Mouse (Mus musculus) forelimb bud, embryonic 11.5 days (tissue): Measurements from ENCODE around the gene Gm45713.
A peak's percentile ranks its signal among the peaks of the same experiment; 100 is the strongest.
"Not testable (repeated sequence)": the region's sequence is repeated elsewhere in the genome, so short reads cannot be mapped to it uniquely, and the experiment has no call there.

Experiments
- DNase-seq: peaks from one replicate; pipeline ENCODE4 v3.0.0-alpha.2; 2012; ENCODE audit warnings: low read depth, low spot score

The Gm45713 gene

GRCm38 (mm10) chr7:45135993-45136567 lies at the start of gene Gm45713, which contains the start of gene Flt3l:
TSS of gene Gm45713 (minus strand) at chr7:45136231.
TSS of gene Flt3l (minus strand) at chr7:45136432.
- DNase-seq, result peak; percentile 72

GRCm38 (mm10) chr7:45183672-45184071 lies 47.6 kb upstream of the Gm45713 start:
- no peak for DNase-seq

- no peak for DNase-seq
These were observed 46.6 kb upstream of the Gm45713 start for GRCm38 (mm10) chr7:45182606-45183005.

GRCm38 (mm10) chr7:45182199-45182601 lies 46.2 kb upstream of the Gm45713 start:
- peak; percentile 92 for DNase-seq

GRCm38 (mm10) chr7:45181540-45181939 lies 45.5 kb upstream of the Gm45713 start:
- DNase-seq, result no peak

- DNase-seq, result no peak
These were observed 45.0 kb upstream of the Gm45713 start, which contains the start of gene Pth2 for GRCm38 (mm10) chr7:45180896-45181477. TSS of gene Pth2 (plus strand) at chr7:45180995.

GRCm38 (mm10) chr7:45179469-45179868 lies 43.4 kb upstream of the Gm45713 start, which contains the start of gene Gfy:
TSS of gene Gfy (minus strand) at chr7:45179569.
- DNase-seq, result no peak

GRCm38 (mm10) chr7:45178550-45178949 lies 42.5 kb upstream of the Gm45713 start:
- DNase-seq, result no peak

GRCm38 (mm10) chr7:45176356-45176755 lies 40.3 kb upstream of the Gm45713 start:
- DNase-seq, result no peak

GRCm38 (mm10) chr7:45175929-45176328 lies 39.9 kb upstream of the Gm45713 start:
- DNase-seq, result no peak

- DNase-seq, result no peak
These were observed 39.4 kb upstream of the Gm45713 start for GRCm38 (mm10) chr7:45175398-45175797.

- no peak for DNase-seq
These were observed 38.7 kb upstream of the Gm45713 start for GRCm38 (mm10) chr7:45174567-45175280.

GRCm38 (mm10) chr7:45173772-45174171 lies 37.7 kb upstream of the Gm45713 start:
- DNase-seq, result not testable (repeated sequence)

GRCm38 (mm10) chr7:45172974-45173373 lies 36.9 kb upstream of the Gm45713 start:
- DNase-seq, result no peak

GRCm38 (mm10) chr7:45169495-45169894 lies 33.5 kb upstream of the Gm45713 start:
- no peak for DNase-seq

GRCm38 (mm10) chr7:45168656-45169055 lies 32.6 kb upstream of the Gm45713 start:
- no peak for DNase-seq

GRCm38 (mm10) chr7:45167761-45168445 lies 31.9 kb upstream of the Gm45713 start:
- no peak for DNase-seq

GRCm38 (mm10) chr7:45166950-45167401 lies 30.9 kb upstream of the Gm45713 start:
- DNase-seq, result no peak

GRCm38 (mm10) chr7:45165701-45166100 lies 29.7 kb upstream of the Gm45713 start:
- DNase-seq, result no peak

GRCm38 (mm10) chr7:45164833-45165232 lies 28.8 kb upstream of the Gm45713 start:
- no peak for DNase-seq

- DNase-seq, result no peak
These were observed 27.9 kb upstream of the Gm45713 start, which contains the start of gene Slc17a7 for GRCm38 (mm10) chr7:45163735-45164490. TSS of gene Slc17a7 (plus strand) at chr7:45163949.
